Mouse (Mus musculus): Measurements from ENCODE around the gene Hexb. TPM values are rescaled to one million over a fixed set of nuclear protein-coding genes. Genes with fewer than 3 reads are reported as not detected.

Gene Hexb
- polyA plus RNA-seq, 1 experiment from 2014 or later: 39.1 TPM

DNA sequence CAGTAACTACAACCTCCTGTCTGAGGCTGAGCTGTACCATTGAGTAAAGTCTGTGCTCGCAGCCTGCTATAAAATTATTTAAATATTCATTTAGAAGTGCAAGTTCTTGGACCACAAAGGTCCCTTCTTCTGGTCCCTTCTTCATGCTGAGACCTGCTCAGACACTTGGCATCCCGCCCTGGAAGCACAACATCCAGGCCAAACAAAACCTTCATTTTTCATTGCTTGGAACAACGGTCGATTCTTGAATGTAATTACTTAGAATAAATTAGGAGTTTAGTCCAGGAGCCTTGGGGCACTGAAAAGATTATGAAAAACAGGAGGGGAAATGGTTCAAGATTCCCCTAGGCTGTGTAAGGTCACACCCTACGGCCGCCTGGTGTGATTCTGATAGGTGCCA lies 37.8 kb upstream of the Hexb start:
- Histone ChIP-seq H3K27me3 (ENCODE audit: control insufficient read depth, insufficient read depth, low read length) (no peaks in the 10 kb centered on the region), H3K9ac (ENCODE audit: low read length) (no peak overlapping the region), H3K36me3 (ENCODE audit: control insufficient read depth, insufficient read depth, low read length) (no peaks in the 10 kb centered on the region), H3K27ac (replicated peaks in 1 of 2; ENCODE audit: control insufficient read depth in 1 of 2, insufficient read depth in 1 of 2, low read depth in 2 of 2, low read length in 2 of 2) (no peak overlapping the region), H3K9me3 (ENCODE audit: control insufficient read depth, low read length) (no peaks in the 10 kb centered on the region), H3K4me3 (ENCODE audit: control insufficient read depth in 1 of 2, insufficient read depth in 1 of 2, low read depth in 1 of 2, low read length in 2 of 2) (no peak overlapping the region), H3K4me2 (ENCODE audit: low read length) (no peak overlapping the region), H3K4me1 (ENCODE audit: control insufficient read depth in 2 of 2, insufficient read depth in 2 of 2, low read length in 2 of 2) (peaks cover 6 to 7% of the 10 kb centered on the region in 2 experiments; a peak in 2 of 4 replicates)
- ATAC-seq (ENCODE audit: insufficient number of reproducible peaks, insufficient read depth, low FRiP score, low read depth): no peak
- WGBS: 84% methylated on average over 6 of the region's 6 CpGs

DNA sequence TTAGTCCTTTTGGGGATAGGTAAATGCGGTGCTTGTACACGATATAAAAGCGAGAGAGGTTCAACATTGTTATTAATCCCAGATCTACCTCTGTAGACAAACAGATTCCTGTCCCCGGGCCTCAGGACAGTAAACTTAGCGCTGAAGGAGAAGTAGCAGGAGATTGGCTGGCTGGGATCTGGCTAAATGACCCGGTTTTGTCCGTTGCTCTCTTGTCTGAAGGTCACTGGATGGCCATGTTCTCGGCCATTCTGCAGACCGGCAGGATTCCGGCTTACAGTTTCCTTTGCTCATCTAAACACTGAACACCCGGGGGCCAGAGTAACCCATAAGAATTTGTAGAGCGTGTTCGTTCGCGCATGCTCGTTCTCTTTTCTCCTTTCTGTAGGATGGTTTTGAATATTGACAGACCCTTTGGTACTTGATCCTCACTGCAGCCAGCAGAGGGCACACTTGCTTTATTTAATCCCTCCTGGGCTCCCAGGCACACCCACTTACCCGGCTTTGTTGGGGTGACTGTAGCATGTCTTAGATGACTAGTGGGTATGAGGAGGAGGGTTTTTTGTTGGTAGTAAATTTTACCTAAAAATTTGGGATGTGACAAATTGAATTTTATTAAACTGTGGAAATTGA lies 36.7 kb upstream of the Hexb start:
- peak overlapping the region; percentile 68 for H3K4me2 ChIP-seq (ENCODE audit: low read length)
- no peak overlapping the region for H3K27ac ChIP-seq (replicated peaks in 1 of 2; ENCODE audit: control insufficient read depth in 1 of 2, insufficient read depth in 1 of 2, low read depth in 2 of 2, low read length in 2 of 2)
- H3K4me3 ChIP-seq (ENCODE audit: control insufficient read depth in 1 of 2, insufficient read depth in 1 of 2, low read depth in 1 of 2, low read length in 2 of 2): peak overlapping the region; percentile 34 to 35
- H3K9me3 ChIP-seq (ENCODE audit: control insufficient read depth, low read length): no peaks in the 10 kb centered on the region
- 0 out of 2 replicates have a peak, but pooled peaks have one; percentile 45 for ATAC-seq (ENCODE audit: insufficient number of reproducible peaks, insufficient read depth, low FRiP score, low read depth)
- WGBS: 16% methylated on average over 17 of the region's 17 CpGs
- H3K36me3 ChIP-seq (ENCODE audit: control insufficient read depth, insufficient read depth, low read length): no peaks in the 10 kb centered on the region
- H3K27me3 ChIP-seq (ENCODE audit: control insufficient read depth, insufficient read depth, low read length): no peaks in the 10 kb centered on the region
- H3K9ac ChIP-seq (ENCODE audit: low read length): peak overlapping the region; percentile 62
- peaks cover 2 to 6% of the 10 kb centered on the region in 2 experiments; a peak in 1 of 4 replicates for H3K4me1 ChIP-seq (ENCODE audit: control insufficient read depth in 2 of 2, insufficient read depth in 2 of 2, low read length in 2 of 2)

DNA sequence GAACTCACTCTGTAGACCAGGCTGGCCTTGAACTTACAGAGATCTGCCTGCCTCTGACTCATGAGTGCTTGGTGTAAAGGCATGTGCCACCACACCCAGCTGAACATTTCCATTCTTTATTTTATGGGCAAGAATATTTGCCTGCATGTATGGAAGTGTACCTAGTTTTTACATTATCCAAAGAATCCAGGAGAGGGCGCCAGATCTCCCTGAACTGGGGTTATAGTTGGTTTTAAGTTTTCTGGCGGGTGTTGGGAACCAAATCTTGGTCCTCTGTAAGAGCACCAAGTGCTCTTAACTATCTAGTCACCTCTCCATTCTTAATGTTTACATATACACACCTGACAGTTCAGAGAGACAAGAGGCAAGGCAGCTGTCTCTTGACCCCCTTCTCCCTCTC lies 34.9 kb upstream of the Hexb start:
- ATAC-seq (ENCODE audit: insufficient number of reproducible peaks, insufficient read depth, low FRiP score, low read depth): no peak
- H3K27ac ChIP-seq (replicated peaks in 1 of 2; ENCODE audit: control insufficient read depth in 1 of 2, insufficient read depth in 1 of 2, low read depth in 2 of 2, low read length in 2 of 2): no peak overlapping the region
- H3K27me3 ChIP-seq (ENCODE audit: control insufficient read depth, insufficient read depth, low read length): no peaks in the 10 kb centered on the region
- H3K4me3 ChIP-seq (ENCODE audit: control insufficient read depth in 1 of 2, insufficient read depth in 1 of 2, low read depth in 1 of 2, low read length in 2 of 2): no peak overlapping the region
- H3K36me3 ChIP-seq (ENCODE audit: control insufficient read depth, insufficient read depth, low read length): no peaks in the 10 kb centered on the region
- H3K4me2 ChIP-seq (ENCODE audit: low read length): no peak overlapping the region
- no peaks in the 10 kb centered on the region for H3K4me1 ChIP-seq (ENCODE audit: control insufficient read depth in 2 of 2, insufficient read depth in 2 of 2, low read length in 2 of 2)
- no peaks in the 10 kb centered on the region for H3K9me3 ChIP-seq (ENCODE audit: control insufficient read depth, low read length)
- no peak overlapping the region for H3K9ac ChIP-seq (ENCODE audit: low read length)
- 64% methylated on average over 2 of the region's 2 CpGs for WGBS

DNA sequence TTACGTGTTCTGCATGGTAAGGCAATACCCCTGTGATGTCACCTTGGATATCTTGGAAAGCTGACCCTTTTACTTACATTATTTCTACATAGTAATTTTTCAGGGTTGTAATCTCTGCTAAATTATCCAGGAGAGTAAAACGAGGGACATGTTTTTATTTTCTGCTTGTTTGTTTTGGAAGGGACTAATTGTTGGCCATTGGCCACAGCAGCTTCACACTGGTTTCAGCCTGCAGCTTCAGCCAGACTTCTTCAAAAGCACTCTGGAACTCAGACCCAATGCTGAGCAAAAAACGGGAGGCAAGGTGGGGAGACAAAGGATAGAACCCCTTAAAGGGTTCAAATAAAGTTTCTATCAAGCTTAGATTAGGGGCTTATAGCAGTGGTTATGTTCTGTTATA lies 31.9 kb upstream of the Hexb start:
- Histone ChIP-seq H3K36me3 (ENCODE audit: control insufficient read depth, insufficient read depth, low read length) (no peaks in the 10 kb centered on the region), H3K4me3 (ENCODE audit: control insufficient read depth in 1 of 2, insufficient read depth in 1 of 2, low read depth in 1 of 2, low read length in 2 of 2) (no peak overlapping the region), H3K27ac (replicated peaks in 1 of 2; ENCODE audit: control insufficient read depth in 1 of 2, insufficient read depth in 1 of 2, low read depth in 2 of 2, low read length in 2 of 2) (no peak overlapping the region), H3K27me3 (ENCODE audit: control insufficient read depth, insufficient read depth, low read length) (no peaks in the 10 kb centered on the region), H3K4me1 (ENCODE audit: control insufficient read depth in 2 of 2, insufficient read depth in 2 of 2, low read length in 2 of 2) (no peaks in the 10 kb centered on the region; a peak in 1 of 4 replicates), H3K4me2 (ENCODE audit: low read length) (no peak overlapping the region), H3K9me3 (ENCODE audit: control insufficient read depth, low read length) (peaks cover 5% of the 10 kb centered on the region; the same call in 1 of the 2 replicates), H3K9ac (ENCODE audit: low read length) (no peak overlapping the region)
- 74% methylated on average over 3 of the region's 3 CpGs for WGBS
- ATAC-seq (ENCODE audit: insufficient number of reproducible peaks, insufficient read depth, low FRiP score, low read depth): no peak

DNA sequence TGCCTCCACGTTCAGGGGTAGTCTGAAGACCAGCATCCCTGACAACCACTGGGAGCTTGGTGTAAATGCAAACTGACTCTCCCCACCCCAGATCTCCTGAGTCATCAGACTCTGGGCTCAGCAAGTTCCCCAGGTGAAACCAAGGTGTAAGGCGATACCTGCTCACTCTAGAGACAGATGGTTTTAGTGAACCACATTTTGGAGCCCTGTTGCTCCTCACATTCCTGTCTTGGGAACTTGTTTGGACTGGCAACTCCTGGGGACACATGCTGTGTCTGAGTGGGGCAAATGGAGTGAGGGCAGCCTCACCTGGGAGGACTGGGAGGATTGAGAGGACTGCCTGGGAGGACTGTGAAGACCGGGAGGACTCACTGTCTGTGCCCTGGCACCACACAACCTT lies 29.6 kb upstream of the Hexb start:
- H3K27ac ChIP-seq (replicated peaks in 1 of 2; ENCODE audit: control insufficient read depth in 1 of 2, insufficient read depth in 1 of 2, low read depth in 2 of 2, low read length in 2 of 2): no peak overlapping the region
- 80% methylated on average over 3 of the region's 3 CpGs for WGBS

DNA sequence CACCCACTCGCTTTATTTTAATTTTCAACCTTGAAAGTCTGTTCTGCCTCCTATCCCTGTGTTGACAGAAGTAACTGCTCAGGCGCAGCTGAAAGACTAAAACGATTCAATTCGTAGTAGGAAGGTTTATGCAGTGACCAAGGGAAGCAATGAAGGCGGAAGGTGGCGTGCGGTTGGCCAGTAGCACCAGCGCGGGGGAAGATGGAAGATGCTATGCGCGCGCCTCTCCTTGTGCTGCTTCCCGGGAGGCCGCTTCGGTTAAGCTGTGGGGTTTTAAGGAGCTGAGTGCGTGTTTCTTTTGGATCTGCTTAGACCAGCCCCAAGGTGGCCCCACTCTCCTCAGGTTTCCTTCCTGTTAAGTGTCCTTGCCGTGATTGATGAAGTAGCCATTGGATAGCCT lies 27.0 kb upstream of the Hexb start:
- Histone ChIP-seq H3K9me3 (ENCODE audit: control insufficient read depth, low read length) (peaks cover 5% of the 10 kb centered on the region; the same call in 1 of the 2 replicates), H3K4me1 (ENCODE audit: control insufficient read depth in 2 of 2, insufficient read depth in 2 of 2, low read length in 2 of 2) (no peaks in the 10 kb centered on the region; a peak in 1 of 4 replicates), H3K4me3 (ENCODE audit: control insufficient read depth in 1 of 2, insufficient read depth in 1 of 2, low read depth in 1 of 2, low read length in 2 of 2) (no peak overlapping the region), H3K27me3 (ENCODE audit: control insufficient read depth, insufficient read depth, low read length) (no peaks in the 10 kb centered on the region), H3K9ac (ENCODE audit: low read length) (no peak overlapping the region), H3K27ac (replicated peaks in 1 of 2; ENCODE audit: control insufficient read depth in 1 of 2, insufficient read depth in 1 of 2, low read depth in 2 of 2, low read length in 2 of 2) (no peak overlapping the region), H3K36me3 (ENCODE audit: control insufficient read depth, insufficient read depth, low read length) (no peaks in the 10 kb centered on the region), H3K4me2 (ENCODE audit: low read length) (peak overlapping the region; percentile 31; the same call in 1 of the 2 replicates)
- WGBS: 67% methylated on average over 17 of the region's 17 CpGs
- no peak for ATAC-seq (ENCODE audit: insufficient number of reproducible peaks, insufficient read depth, low FRiP score, low read depth)

More for the DNA sequence above, 29.6 kb upstream of the Hexb start:
- no peak for ATAC-seq (ENCODE audit: insufficient number of reproducible peaks, insufficient read depth, low FRiP score, low read depth)
- Histone ChIP-seq H3K27me3 (ENCODE audit: control insufficient read depth, insufficient read depth, low read length) (no peaks in the 10 kb centered on the region), H3K4me3 (ENCODE audit: control insufficient read depth in 1 of 2, insufficient read depth in 1 of 2, low read depth in 1 of 2, low read length in 2 of 2) (no peak overlapping the region), H3K4me2 (ENCODE audit: low read length) (no peak overlapping the region), H3K9me3 (ENCODE audit: control insufficient read depth, low read length) (peaks cover 5% of the 10 kb centered on the region; the same call in 1 of the 2 replicates), H3K9ac (ENCODE audit: low read length) (no peak overlapping the region), H3K36me3 (ENCODE audit: control insufficient read depth, insufficient read depth, low read length) (no peaks in the 10 kb centered on the region), H3K4me1 (ENCODE audit: control insufficient read depth in 2 of 2, insufficient read depth in 2 of 2, low read length in 2 of 2) (no peaks in the 10 kb centered on the region; a peak in 1 of 4 replicates)

DNA sequence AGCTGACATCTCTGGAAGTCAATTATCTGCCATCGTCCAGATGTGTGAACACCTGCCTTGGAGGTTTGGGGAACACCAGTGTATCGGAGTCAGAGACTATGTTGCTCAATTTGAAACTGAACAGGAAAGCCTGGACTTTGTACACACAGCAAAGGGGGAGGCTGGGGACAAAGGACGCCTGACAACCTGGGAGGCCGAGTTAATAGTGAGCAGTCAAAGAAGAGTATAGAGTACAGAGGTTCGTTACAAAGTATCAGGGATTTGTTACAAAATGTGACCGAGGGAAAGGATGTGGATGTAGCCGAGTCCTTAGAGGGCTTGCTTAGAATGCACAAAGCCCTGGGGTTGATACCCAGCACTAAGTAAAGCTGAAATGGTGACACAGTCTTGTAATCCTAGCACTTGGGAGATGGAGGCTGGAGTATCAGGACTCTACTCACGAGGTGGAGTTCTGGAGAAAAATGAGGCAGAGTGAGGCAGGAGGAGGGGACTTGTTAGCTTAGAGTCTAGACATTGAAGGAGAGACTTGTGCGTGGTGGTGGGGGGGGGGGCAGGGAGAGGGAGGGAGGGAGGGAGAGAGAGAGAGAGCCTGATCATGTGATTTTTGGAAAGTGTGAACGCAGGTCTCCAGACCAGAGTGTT lies 26.3 kb upstream of the Hexb start:
- no peak overlapping the region for H3K27ac ChIP-seq (replicated peaks in 1 of 2; ENCODE audit: control insufficient read depth in 1 of 2, insufficient read depth in 1 of 2, low read depth in 2 of 2, low read length in 2 of 2)
- H3K9ac ChIP-seq (ENCODE audit: low read length): no peak overlapping the region
- no peak for ATAC-seq (ENCODE audit: insufficient number of reproducible peaks, insufficient read depth, low FRiP score, low read depth)
- H3K4me2 ChIP-seq (ENCODE audit: low read length): no peak overlapping the region
- no peaks in the 10 kb centered on the region; a peak in 1 of 4 replicates for H3K4me1 ChIP-seq (ENCODE audit: control insufficient read depth in 2 of 2, insufficient read depth in 2 of 2, low read length in 2 of 2)
- no peaks in the 10 kb centered on the region for H3K27me3 ChIP-seq (ENCODE audit: control insufficient read depth, insufficient read depth, low read length)
- no peak overlapping the region for H3K4me3 ChIP-seq (ENCODE audit: control insufficient read depth in 1 of 2, insufficient read depth in 1 of 2, low read depth in 1 of 2, low read length in 2 of 2)
- H3K9me3 ChIP-seq (ENCODE audit: control insufficient read depth, low read length): peaks cover 5% of the 10 kb centered on the region; the same call in 1 of the 2 replicates
- WGBS: 62% methylated on average over 10 of the region's 10 CpGs
- no peaks in the 10 kb centered on the region for H3K36me3 ChIP-seq (ENCODE audit: control insufficient read depth, insufficient read depth, low read length)
